Mouse (Mus musculus) left cerebral cortex, adult 8-10 months (tissue): Measurements from ENCODE around the gene Lin52. TPM values are rescaled to one million over a fixed set of nuclear protein-coding genes. Genes with fewer than 3 reads are reported as not detected.

Experiments
- DNase-seq, 2 experiments: peaks; one replicate each; pipeline ENCODE4 v3.0.0; 2022; ENCODE audit warnings: low spot score in 2 of 2
- total RNA-seq, 4 experiments: library from RNA; stranded (reverse); gene quantifications; 2 replicates each; pipeline ENCODE4 v1.2.4; 2022

Lin52 gene
- total RNA-seq, 4 experiments from 2014 or later, result 23.4 to 29.7 (median 27.4) TPM

DNA sequence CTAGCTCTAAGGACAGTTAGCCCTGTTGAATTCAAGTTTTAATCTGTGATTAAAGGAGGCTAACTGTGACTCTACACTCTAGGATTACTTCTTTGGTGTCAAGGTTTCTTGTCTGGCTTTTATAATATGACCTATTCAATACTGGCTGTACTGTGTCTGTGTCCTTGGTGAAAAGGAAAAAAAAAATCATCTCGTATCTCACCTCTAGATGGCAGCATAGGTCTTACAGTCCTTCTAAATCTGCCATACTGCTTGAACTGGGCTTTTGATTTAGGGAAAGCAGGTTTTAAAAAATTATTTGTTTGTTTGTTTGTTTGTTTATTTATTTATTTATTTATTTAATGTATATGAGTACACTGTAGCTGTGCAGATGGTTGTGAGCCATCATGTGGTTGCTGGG lies 17.5 kb downstream of the Lin52 start:
- no peak for DNase-seq

DNA sequence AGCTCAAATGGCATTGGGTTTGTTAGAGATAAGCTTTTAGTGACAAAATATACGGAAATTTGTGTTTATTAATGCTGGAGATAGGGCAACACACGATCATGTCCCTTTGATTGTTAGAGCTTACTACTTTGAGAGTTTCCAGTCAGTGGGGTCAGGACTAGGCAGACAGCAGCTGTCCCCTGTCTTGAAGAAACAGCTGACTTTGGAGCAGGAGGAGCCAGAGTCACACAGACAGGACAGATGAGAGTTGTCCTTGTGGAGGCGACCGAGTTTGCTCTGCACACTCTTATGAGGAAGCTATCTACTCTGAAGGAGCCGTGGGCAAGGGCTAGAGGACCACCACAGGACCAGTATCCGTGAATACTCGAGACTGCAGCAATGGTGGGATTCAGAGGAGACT lies 27.7 kb downstream of the Lin52 start:
- DNase-seq, result no peak

- DNase-seq, result no peak
Observed at GRCm38 (mm10) chr12:84481251-84481650, 30.0 kb downstream of the Lin52 start.

- DNase-seq, result no peak
Observed at GRCm38 (mm10) chr12:84482778-84483585, 31.8 kb downstream of the Lin52 start.

DNA sequence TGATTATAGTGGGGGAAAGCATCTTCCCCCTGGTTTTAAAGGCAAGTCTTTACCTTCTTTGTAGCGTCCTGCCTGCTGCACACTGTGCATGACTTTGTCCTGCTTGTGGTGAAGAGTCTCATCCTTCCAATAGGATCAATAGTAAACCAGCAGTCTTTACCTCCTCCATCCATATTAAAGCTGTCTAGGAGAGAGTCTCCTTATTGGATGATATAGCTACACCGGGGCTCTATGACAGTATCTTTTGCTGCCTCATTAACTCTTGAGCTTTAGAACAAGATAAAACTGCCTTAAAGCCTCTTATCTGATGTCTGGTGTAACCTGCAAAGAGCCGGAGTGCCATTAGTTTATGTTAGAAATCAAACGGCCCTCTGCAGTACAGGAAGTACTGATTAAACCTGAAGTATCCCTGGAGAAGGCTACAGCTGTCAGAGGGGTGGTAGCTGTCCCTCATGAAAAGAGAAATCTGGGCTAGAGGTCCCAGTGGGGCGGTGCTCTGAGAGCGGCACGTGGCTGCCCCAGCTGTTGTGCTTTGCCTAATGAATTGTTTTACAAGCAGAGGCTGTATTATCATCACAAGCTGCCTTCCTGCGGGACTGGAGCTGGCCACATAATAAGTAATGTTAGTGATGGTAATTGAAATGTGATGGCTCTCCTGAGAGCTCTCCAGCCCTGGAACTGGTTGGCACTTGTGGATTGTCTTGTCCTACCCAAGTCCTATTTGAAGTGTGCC lies 36.3 kb downstream of the Lin52 start:
- peak in 1 of 2 experiments; percentile 8 for DNase-seq

DNA sequence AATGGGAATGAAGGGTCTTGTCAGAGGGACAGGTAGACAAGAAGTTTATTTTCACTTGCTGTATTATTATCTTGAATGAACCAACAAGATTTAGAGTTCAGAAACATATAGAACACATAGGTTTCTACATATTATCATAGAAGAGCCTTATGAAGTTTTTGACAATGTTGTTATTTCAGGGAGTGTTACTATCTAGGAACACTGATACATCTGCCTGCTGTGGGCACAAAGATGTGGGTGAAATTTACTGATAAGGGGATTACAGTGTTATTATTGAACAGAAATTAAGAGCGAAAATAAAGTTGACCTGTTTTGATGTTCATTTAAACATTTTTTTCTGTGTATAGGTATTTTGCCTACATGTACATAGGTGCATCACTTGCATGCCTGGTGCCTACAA lies 45.6 kb downstream of the Lin52 start:
- no peak for DNase-seq

DNA sequence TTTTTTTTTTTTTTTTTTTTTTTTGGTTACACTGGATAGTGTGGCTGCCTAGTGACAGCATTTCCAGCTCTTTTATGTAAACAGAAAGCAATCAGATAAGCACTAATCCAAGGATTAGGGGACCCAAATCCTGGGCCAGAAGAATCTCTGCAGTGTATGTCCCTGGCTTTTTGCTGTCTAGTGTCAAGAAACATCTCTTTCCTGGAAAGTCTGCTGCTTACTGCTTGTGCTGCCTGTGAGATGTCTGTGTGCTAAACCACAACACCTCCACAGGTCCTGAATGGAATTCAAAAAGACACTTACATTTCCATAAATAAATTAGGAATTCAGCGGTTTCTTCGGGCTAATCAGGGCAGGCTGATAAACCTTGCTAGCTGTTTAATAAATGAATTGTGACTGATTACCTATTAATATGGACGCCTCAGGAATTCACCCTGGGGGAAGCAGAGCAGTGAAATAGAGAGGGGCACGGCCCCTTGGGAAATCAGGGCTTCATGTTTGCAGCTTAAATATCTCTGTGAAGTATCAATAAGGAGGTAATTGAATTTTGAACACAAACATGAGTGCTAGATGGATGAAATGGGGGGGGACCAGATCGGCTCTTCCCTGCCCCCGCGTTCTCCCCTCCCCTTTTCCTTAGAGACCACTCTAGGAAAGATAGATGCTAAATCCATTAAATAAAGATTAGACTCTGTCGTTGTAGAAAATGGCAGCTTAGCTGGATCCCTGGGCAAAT lies 49.5 kb downstream of the Lin52 start:
- DNase-seq, result no peak

DNA sequence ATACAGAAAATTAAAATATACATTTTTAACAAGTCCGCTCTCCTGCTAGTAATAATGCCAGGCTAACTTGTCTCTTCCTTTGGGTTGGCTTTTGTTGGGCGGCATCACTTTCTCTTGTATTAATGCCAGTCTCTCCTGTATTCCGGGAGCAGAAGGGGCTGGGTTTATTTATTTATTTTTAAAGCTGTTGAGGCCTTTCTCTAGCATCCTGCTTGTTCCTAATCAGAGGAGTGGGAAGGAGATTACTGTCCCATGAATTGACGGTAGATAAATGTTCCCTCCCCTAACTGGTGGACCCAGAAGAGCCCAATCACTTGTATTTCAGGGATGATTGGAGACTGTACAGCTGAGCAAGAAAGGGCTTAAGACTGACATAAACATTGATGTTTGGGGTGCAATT lies 50.1 kb downstream of the Lin52 start:
- DNase-seq, result no peak

DNA sequence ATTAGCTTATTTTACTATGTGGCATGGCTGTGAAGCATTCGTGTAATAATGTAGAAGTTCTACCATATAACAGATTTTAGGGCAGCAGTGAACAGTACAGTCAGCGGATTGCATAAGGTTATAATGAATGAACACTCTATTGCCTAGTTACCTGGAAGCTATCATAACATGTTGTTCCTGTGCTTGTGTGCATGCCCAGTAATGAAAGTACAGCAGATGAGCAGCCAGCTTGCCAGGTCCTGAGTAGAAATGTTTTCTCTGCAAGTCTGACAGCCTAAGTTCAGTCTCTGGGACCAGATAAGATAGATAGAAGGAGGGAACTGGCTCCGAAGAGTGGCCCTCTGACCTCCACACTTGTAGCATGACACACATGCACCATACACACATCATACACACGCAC lies 55.6 kb downstream of the Lin52 start:
- DNase-seq, result no peak

DNA sequence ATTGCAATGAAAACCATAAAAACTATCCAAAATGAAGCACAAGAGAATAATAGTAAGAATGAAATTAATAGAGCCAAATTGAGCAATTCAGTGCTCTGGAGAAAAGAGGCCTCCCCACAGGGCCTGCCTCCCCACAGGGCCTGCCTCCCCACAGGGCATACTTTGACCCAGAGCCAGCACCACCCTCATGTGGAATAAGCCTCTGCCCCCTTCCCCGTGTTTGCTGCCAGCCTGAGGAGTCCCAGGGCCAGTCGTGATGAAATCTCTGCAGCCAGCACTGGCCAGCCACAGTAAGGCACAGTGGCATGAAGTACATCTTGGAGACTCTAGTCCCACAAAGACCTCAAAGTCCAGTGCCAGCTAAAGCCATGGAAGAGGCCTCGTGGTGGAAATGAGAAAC lies 60.8 kb downstream of the Lin52 start:
- DNase-seq, result no peak

- DNase-seq, result no peak
Observed at GRCm38 (mm10) chr12:84515486-84515885, 64.3 kb downstream of the Lin52 start.

DNA sequence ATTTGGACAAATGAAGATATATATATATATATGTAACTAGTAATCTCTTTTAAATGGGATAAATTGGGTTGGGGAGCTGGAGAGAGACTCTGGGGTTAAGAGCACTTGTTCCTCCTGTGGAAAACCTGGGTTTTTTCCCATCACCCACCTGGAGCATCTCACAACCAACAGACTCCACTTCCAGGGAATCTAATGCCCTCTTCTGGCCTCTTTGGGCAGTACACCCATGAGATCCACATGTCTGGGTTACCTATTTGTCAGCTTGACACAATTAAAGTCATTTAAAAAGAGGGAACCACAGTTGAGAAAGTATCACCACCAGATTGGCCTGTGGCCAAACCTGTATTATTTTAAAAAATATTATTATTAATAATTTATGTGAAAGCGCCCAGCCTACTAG lies 65.4 kb downstream of the Lin52 start:
- no peak for DNase-seq

- no peak for DNase-seq
Observed at GRCm38 (mm10) chr12:84518018-84518417, 66.8 kb downstream of the Lin52 start.

DNA sequence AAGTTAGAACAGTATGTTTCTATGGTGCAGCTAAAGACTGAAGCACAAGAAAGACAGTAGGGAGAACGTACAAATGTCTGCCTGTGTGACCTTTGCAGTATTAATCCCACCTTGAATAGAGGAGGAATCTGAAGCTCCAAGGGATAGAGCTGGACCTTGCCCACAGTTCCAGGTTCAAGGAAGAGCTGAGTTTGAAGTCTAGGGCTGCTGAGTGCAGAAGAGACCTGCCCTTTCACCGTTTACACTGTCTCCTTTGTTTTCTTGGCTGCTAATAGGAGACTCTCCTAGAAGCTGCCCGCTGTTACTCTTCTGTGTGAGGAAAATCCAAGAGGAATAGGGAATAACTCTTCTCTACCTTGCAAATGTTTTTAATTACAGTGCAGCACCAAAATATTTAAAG lies 72.5 kb downstream of the Lin52 start:
- no peak for DNase-seq

- DNase-seq, result no peak
Observed at GRCm38 (mm10) chr12:84524147-84525050, 73.2 kb downstream of the Lin52 start.

DNA sequence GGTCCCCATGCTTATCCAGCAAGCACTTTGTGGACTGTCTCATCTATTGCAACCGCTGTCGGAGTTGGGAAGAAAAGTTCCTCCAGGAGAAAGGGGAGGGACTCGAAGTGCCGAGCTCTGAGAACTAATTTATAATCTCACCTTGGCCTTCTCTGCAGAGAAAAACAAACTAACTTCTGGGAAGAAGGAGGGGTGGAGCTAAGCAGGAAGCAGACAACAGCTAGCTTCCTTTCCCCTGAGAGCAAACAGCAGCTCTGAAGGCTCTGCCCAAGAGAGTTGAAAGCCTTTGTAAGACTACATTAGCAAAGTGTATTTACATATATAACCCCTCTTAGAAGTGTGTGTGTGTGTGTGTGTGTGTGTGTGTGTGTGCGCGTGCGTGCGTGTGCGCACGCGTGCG lies 74.2 kb downstream of the Lin52 start:
- no peak for DNase-seq

DNA sequence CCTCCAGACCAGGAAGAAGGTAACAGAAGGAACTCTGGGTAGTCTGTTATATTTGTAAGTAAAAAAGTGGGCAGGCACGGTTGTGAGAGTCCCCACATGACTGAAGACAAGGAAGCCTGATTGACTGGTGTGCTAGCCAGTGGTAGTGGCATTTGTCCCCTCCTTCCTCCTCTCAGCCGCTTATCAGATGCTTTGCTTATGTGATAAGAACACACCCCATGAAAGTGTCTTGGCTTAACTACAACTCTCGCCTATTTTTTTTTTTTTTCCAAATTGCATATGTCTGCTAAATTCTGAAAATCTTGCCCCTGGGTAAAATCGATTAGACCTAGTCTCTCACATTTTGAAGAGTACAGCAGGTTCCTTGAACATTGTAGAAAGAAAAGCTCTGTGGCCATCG lies 79.2 kb downstream of the Lin52 start:
- DNase-seq, result no peak

DNA sequence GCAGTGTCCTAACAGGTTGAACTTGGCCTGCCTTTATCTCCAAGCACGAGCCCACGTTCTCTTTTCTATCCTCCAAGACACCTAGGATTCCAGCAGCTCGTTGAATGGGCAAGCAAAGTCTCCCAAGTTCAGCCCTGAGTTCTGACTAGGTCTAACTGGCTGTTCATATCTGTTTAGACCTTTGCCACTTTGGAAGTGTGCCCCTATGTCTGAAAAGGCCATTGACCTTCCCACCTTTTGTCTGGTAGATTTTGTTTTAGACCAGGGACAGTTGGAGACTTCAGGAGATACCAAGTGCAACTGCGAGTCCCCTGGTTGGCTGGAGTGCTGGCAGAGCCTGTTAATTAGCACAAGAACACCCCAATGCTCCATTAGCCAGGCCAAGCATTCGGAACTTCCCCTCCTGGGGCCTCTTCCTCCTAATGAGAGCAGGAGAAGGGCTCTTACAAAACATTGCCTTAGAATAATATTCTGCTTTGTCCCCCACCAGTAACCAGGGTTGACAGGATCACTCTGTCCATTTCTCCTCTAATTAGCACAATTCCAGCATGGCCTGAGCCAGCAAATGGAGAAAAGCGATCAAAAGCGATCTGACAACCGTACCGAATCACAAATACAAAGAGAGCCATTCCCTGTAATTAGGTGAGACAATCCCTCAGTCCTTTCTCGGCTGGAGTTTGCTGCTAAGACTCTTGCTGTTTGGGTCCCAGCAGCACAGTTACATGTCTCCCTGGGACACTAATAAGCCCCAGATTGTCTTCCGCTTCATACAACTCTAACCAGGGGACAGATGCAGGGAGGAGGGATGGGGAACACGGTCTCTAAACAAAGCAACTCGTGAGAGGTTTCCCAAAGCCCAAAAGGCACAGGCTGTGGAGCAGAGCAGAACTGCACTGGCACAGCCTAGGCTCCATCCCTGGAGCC lies 80.9 kb downstream of the Lin52 start:
- DNase-seq, result peak in 1 of 2 experiments; percentile 48

DNA sequence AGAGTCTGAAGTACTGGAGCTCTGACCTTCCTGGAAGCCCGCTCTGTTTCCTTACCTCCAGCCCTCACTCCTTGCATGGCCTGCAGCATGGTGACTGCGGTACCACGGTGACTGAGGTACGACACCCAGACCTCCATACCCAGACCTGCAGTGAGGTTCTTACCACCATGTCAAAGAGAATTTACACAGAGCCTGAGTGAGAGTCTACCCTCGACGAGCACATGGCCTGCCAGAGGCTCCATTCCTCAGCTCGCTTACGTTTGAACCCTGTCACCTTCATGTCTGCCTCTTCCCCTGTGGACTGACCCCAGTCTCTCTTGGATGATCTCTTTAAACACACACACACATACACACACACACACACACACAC lies 81.6 kb downstream of the Lin52 start:
- DNase-seq, result no peak
